Mouse (Mus musculus) midbrain, postnatal 0 days (tissue): ENCODE results near the gene Cdk11b. TPM values are rescaled to one million over a fixed set of nuclear protein-coding genes. Genes with fewer than 3 reads are reported as not detected.
A peak's percentile ranks its signal among the peaks of the same experiment; 100 is the strongest.
"Not testable (repeated sequence)": the region's sequence is repeated elsewhere in the genome, so short reads cannot be mapped to it uniquely, and the experiment has no call there.

Experiments
- ATAC-seq: fragments of 200-750 bp; cut with Nextera tagmentation; 2 replicates; pipeline ENCODE4 v1.8.0; 2017; ENCODE audit warnings: moderate number of reproducible peaks, mild to moderate bottlenecking, moderate TSS enrichment, moderate library complexity; ENCODE audit not compliant: low FRiP score
- DNase-seq: peaks from one replicate; pipeline ENCODE4 v3.0.0-alpha.2; 2015; ENCODE audit warnings: low spot score
- H3K27ac ChIP-seq: fragments of 300-500 bp; sonication (generic); 2 replicates; pipeline ENCODE4 v1.5.1; 2014; ENCODE audit warnings: low read depth, mild to moderate bottlenecking, low read length, mixed read lengths
- H3K27me3 ChIP-seq: fragments of 300-500 bp; sonication (generic); 2 replicates; pipeline ENCODE4 v1.6.1; 2014; ENCODE audit warnings: low read length, control low read depth, mixed read lengths; ENCODE audit not compliant: insufficient read depth
- H3K36me3 ChIP-seq: fragments of 300-500 bp; sonication (generic); 2 replicates; pipeline ENCODE4 v1.6.1; 2014; ENCODE audit warnings: low read length, control low read depth, mixed read lengths; ENCODE audit not compliant: insufficient read depth
- H3K4me1 ChIP-seq: fragments of 300-500 bp; sonication (generic); 2 replicates; pipeline ENCODE4 v1.6.1; 2014; ENCODE audit warnings: mild to moderate bottlenecking, control low read depth, antibody characterized with exemption, low read length, mixed read lengths; ENCODE audit not compliant: insufficient read depth
- H3K4me2 ChIP-seq: fragments of 300-500 bp; sonication (generic); 2 replicates; pipeline ENCODE4 v1.6.1; 2014; ENCODE audit warnings: low read depth, mild to moderate bottlenecking, low read length, mixed read lengths; ENCODE audit not compliant: poor library complexity, severe bottlenecking
- H3K4me3 ChIP-seq: fragments of 300-500 bp; sonication (generic); 2 replicates; pipeline ENCODE4 v1.5.1; 2014; ENCODE audit warnings: low read depth, mild to moderate bottlenecking, low read length, moderate library complexity
- H3K9ac ChIP-seq: fragments of 300-500 bp; sonication (generic); replicated peaks from 2 replicates; pipeline ENCODE4 v1.6.1; 2014; ENCODE audit warnings: mild to moderate bottlenecking, low read length, moderate library complexity, mixed read lengths; ENCODE audit not compliant: poor library complexity, severe bottlenecking
- H3K9me3 ChIP-seq: fragments of 300-500 bp; sonication (generic); 2 replicates; pipeline ENCODE4 v1.6.1; 2016; ENCODE audit warnings: low read length, control low read depth
- CTCF ChIP-seq: IDR thresholded peaks from 2 replicates; pipeline ENCODE4 v1.5.1; 2016; ENCODE audit warnings: antibody characterized with exemption, mild to moderate bottlenecking
- WGBS: fragments of 180-500 bp; shearing (Covaris S2); extraction: QIAGEN DNeasy Blood & Tissue Kit; methylation state at CpG from one replicate; pipeline ENCODE4 v1.1.7; 2014; 5-methylcytosine and 5-hydroxymethylcytosine counted together
- polyA plus RNA-seq: library from polyadenylated mRNA; unstranded; fragments of >200 nt; fragmentation: Nextera tagmentation; extraction: Ambion mirVana; gene quantifications from 2 replicates; pipeline ENCODE4 v1.2.1, GENCODE M21; 2015
- total RNA-seq: library from RNA; depleted of rRNA; stranded (reverse); fragments of >200 nt; gene quantifications from 2 replicates; pipeline ENCODE4 v1.2.3, GENCODE M21; 2014

Cdk11b gene
- total and polyA plus RNA-seq, 2 experiments from 2014 or later, result 15.2 to 64.1 TPM

DNA sequence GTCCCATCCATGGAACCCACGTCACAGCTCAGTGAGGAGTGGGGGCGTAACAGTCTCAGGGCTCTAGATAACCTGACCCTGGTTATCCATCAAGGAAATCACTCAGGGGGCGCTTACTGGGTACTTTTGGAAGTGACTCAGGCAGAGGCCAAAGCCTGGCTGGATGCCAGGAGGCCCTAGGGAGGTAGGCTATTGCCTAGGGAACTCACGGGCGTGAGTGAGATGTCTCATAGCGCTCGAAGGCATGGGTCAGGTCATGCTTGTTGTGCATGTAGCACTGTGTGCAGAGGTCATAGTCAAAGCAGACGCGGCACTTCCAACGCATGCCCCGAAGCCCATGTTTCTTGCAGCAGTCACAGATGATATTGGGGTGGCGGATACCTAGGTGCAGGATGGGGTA is 36.0 kb downstream of the Cdk11b start:
- no peak overlapping the region for H3K4me3 ChIP-seq
- DNase-seq (no peak), ATAC-seq (no peak)
- H3K27ac ChIP-seq, result no peak overlapping the region
- H3K9me3 ChIP-seq, result no peaks in the 10 kb centered on the region
- H3K4me2 ChIP-seq, result no peak overlapping the region
- TF ChIP-seq CTCF, result no peak
- H3K4me1 ChIP-seq, result no peaks in the 10 kb centered on the region
- peaks cover 11% of the 10 kb centered on the region for H3K27me3 ChIP-seq
- 81% methylated on average over 12 of the region's 12 CpGs for WGBS
- peaks cover 73% of the 10 kb centered on the region for H3K36me3 ChIP-seq
- H3K9ac ChIP-seq, result no peak overlapping the region

DNA sequence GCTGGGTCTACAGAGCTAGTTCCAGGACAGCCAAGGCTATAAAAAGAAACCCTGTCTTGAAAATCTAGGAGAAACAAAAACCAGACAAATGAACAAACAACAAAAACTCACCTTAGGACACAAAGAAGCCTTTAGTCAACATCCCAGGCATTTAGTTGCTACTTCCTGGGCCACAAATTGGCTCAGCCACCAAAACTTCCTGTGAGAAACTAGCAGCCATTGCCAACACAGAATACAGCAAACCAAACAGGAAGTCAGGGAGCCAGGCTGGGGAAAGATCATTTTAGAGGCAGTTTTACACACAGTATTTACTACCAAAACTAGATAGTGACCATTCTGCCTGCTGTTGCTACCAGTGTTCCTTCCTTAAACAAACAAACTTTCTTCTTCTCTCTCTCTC is 42.2 kb downstream of the Cdk11b start:
- ATAC-seq (no peak), DNase-seq (no peak)
- Histone ChIP-seq H3K9ac (no peak overlapping the region), H3K27ac (no peak overlapping the region), H3K4me3 (no peak overlapping the region), H3K36me3 (peaks cover 15% of the 10 kb centered on the region), H3K4me1 (0 out of 2 replicates have a peak, but pooled peaks cover 4% of the 10 kb centered on the region), H3K4me2 (no peak overlapping the region), H3K27me3 (no peaks in the 10 kb centered on the region), H3K9me3 (no peaks in the 10 kb centered on the region)
- TF ChIP-seq CTCF, result no peak

DNA sequence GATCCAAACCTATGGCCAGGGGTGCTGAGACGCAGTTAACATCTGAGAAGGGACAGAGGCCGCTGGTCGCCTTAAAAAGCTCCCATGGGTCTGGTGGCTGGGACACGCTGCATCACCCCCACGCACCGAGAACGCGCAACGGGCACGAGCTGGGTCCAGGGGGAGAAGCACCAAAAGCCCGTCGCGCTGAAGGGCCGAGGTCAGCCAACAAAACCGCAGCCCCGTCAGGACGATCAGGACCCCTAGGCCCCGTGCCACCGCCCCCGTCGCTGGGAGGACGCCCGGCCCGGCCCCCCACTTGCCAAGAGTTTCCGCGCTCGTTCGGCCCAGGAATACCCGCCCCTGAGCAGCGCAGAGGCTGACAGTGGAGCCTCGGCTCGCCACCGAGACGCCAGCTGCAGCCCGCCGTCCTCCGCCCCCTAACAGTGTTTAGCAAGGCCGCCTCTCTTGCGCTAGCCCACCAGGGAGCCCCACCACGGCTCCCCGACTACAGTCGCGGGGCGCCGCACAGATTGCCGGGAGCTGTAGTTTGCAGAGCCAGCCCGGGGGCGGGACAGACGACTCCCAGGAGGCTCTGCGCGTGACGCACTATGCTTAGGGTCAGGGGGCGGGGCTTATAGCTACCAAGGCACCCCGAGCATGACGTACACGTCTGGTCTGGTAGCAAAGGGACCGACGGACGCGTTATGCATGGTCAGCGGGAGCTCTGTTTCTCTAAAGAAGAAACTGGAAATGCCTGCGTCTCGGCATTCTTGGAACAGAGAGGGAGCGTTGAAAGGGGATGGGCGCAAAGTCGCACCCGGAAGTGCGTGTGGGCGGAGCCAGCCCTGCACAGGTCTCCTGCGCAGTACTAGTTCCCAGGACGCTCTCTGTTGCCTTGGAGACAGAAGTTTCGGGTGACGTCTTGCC is 44.3 kb downstream of the Cdk11b start, which contains the start of gene Mib2:
Gene Mib2 (minus strand): TSS at position 510 of the 909 bp plus-strand sequence.
- ATAC-seq (peak; percentile 98), DNase-seq (peak; percentile 99)
- 0 out of 2 replicates have a peak, but pooled peaks cover 4% of the 10 kb centered on the region for H3K4me1 ChIP-seq
- peak within 1 kb of the TSS; percentile 85 for H3K27ac ChIP-seq
- under 1% methylated on average over 73 of the region's 73 CpGs for WGBS
- H3K27me3 ChIP-seq, result no peaks in the 10 kb centered on the region
- H3K4me2 ChIP-seq, result peak within 1 kb of the TSS; percentile 93
- peak within 1 kb of the TSS; percentile 88 for H3K9ac ChIP-seq
- no peaks in the 10 kb centered on the region for H3K9me3 ChIP-seq
- H3K4me3 ChIP-seq, result peak within 1 kb of the TSS; percentile 90
- 0 out of 2 replicates have a peak, but pooled peaks have one; percentile 3 for TF ChIP-seq CTCF
- H3K36me3 ChIP-seq, result peaks cover 13% of the 10 kb centered on the region; the same call in 1 of the 2 replicates

DNA sequence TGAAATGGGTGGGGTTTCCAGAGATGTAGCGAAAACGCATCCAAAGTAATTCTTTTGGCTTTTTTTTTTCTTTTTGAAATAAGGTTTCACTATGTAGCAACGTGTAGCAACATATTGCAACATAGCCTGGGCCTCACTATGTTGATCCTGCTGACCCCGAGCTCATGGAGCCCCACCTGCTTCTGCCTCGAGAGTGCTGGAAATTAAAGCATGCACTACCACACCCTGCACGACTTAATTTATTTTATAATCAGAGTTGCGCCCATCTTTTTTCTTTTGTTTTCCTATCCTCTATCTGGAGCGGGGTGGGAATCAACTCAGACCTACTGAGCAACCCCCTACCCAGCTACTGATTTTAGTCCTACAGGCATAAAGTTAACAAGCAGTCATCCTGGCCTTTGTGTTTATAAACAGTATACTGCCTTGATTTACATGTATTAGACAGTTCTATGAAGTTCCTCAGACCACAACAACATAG is 45.0 kb downstream of the Cdk11b start:
- H3K4me3 ChIP-seq, result peak overlapping the region; percentile 90
- 1% methylated on average over 8 of the region's 8 CpGs for WGBS
- no peaks in the 10 kb centered on the region for H3K9me3 ChIP-seq
- ATAC-seq (peak; percentile 14; the same call in 1 of the 2 replicates), DNase-seq (no peak)
- H3K36me3 ChIP-seq, result peaks cover 11% of the 10 kb centered on the region; the same call in 1 of the 2 replicates
- H3K27ac ChIP-seq, result no peak overlapping the region
- TF ChIP-seq CTCF, result no peak
- H3K27me3 ChIP-seq, result no peaks in the 10 kb centered on the region
- H3K4me1 ChIP-seq, result 0 out of 2 replicates have a peak, but pooled peaks cover 4% of the 10 kb centered on the region
- no peak overlapping the region for H3K9ac ChIP-seq
- H3K4me2 ChIP-seq, result peak overlapping the region; percentile 57

DNA sequence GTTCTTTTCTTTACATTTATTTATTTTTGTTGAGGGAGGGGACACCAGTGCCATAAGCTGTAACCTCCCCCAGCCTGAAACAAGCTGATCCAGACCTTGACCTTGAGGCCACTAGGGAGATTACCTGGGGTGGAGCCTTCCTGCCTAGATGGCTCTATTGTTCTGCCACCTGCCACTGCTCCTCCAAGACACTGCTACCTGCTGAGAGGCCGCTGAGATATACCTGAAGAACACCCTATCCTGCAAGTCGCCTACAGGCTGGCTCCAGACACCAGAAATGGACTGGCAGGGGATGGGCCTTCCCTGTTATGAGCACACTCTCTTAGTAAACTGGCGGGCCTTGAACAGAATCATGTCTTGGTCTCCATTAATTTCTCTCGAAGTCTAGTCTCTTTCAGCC is 45.6 kb downstream of the Cdk11b start:
- H3K27ac ChIP-seq, H3K9me3 ChIP-seq, H3K4me1 ChIP-seq, ATAC-seq, H3K36me3 ChIP-seq, H3K9ac ChIP-seq, H3K27me3 ChIP-seq, H3K4me3 ChIP-seq, DNase-seq, H3K4me2 ChIP-seq: not testable (repeated sequence)
- 61% methylated on average over 4 of the region's 4 CpGs for WGBS

DNA sequence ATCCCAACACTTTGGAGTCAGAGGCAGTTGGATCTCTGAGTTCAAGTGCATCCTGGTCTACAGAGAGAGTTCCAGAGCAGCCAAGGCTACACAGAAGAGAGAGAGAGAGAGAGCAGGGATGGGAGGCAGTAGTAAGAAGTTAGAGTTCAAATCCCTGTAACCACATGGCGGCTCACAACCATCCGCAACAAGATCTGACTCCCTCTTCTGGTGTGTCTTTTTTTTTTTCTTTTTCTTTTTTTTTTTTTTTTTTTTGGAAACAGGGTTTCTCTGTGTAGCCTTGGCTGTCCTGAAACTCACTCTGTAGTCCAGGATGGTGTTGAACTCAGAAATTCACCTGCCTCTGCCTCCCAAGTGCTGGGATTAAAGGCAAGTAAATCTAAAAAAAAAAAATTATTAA is 47.4 kb downstream of the Cdk11b start:
- Histone ChIP-seq H3K36me3 (no peaks in the 10 kb centered on the region), H3K4me2 (no peak overlapping the region), H3K9ac (no peak overlapping the region), H3K4me1 (0 out of 2 replicates have a peak, but pooled peaks cover 4% of the 10 kb centered on the region), H3K4me3 (no peak overlapping the region), H3K27me3 (no peaks in the 10 kb centered on the region), H3K27ac (no peak overlapping the region), H3K9me3 (no peaks in the 10 kb centered on the region)
- 57% methylated on average over 2 of the region's 2 CpGs for WGBS
- ATAC-seq, result no peak
- no peak for DNase-seq
- no peak for TF ChIP-seq CTCF
